Mouse (Mus musculus) liver, embryonic 14.5 days (tissue): ENCODE results near the gene Rlbp1. TPM values are rescaled to one million over a fixed set of nuclear protein-coding genes. Genes with fewer than 3 reads are reported as not detected.
A peak's percentile ranks its signal among the peaks of the same experiment; 100 is the strongest.

Experiments
- ATAC-seq: fragments of 200-750 bp; cut with Nextera tagmentation; 2 replicates; pipeline ENCODE4 v1.8.0; 2017; ENCODE audit warnings: moderate number of reproducible peaks, mild to moderate bottlenecking, moderate library complexity; ENCODE audit not compliant: insufficient read depth
- DNase-seq, 3 experiments: peaks; one replicate each; pipeline ENCODE4 v3.0.0-alpha.2; 2012 to 2013; ENCODE audit warnings: low read depth in 3 of 3, low spot score in 3 of 3
- H3K27ac ChIP-seq: fragments of 300-500 bp; sonication (generic); 2 replicates; pipeline ENCODE4 v1.5.1; 2014; ENCODE audit warnings: moderate library complexity, mild to moderate bottlenecking, control low read depth, inconsistent platforms
- H3K27me3 ChIP-seq: fragments of 300-500 bp; sonication (generic); 2 replicates; pipeline ENCODE4 v1.6.1; 2014; ENCODE audit warnings: mild to moderate bottlenecking, low read length, moderate library complexity; ENCODE audit not compliant: control insufficient read depth, insufficient read depth
- H3K36me3 ChIP-seq: fragments of 300-500 bp; sonication (generic); replicated peaks from 2 replicates; pipeline ENCODE4 v1.6.1; 2014; ENCODE audit warnings: low read depth; ENCODE audit not compliant: control insufficient read depth, insufficient read depth
- H3K4me1 ChIP-seq, 2 experiments: fragments of 200-500 bp in 1 of 2; fragments of 300-500 bp in 1 of 2; sonication (generic) in 1 of 2; replicated peaks; 2 replicates each; pipeline ENCODE4 v1.6.1; 2012 to 2014; ENCODE audit warnings: antibody characterized with exemption in 1 of 2, inconsistent platforms in 1 of 2, low read length in 1 of 2; ENCODE audit not compliant: control insufficient read depth in 2 of 2, insufficient read depth in 2 of 2
- H3K4me2 ChIP-seq: fragments of 300-500 bp; sonication (generic); 2 replicates; pipeline ENCODE4 v1.6.1; 2014; ENCODE audit warnings: low read depth, mild to moderate bottlenecking, control low read depth, moderate library complexity
- H3K4me3 ChIP-seq, 2 experiments: fragments of 200-500 bp in 1 of 2; fragments of 300-500 bp in 1 of 2; sonication (generic) in 1 of 2; 2 replicates each; pipeline ENCODE4 v1.5.1; 2012 to 2014; ENCODE audit warnings: low read depth in 2 of 2, low read length in 2 of 2, mild to moderate bottlenecking in 2 of 2, control low read depth in 1 of 2, inconsistent platforms in 1 of 2, moderate library complexity in 1 of 2; ENCODE audit not compliant: insufficient read depth in 1 of 2
- H3K9ac ChIP-seq: fragments of 300-500 bp; sonication (generic); replicated peaks from 2 replicates; pipeline ENCODE4 v1.6.1; 2014; ENCODE audit warnings: mild to moderate bottlenecking, control low read depth, moderate library complexity
- H3K9me3 ChIP-seq: fragments of 300-500 bp; sonication (generic); 2 replicates; pipeline ENCODE4 v1.6.1; 2016; ENCODE audit warnings: low read length, mixed read lengths; ENCODE audit not compliant: control insufficient read depth
- CTCF ChIP-seq: IDR thresholded peaks from 2 replicates; pipeline ENCODE4 v1.5.1; 2016; ENCODE audit warnings: antibody characterized with exemption, low read depth, control low read depth
- EP300 ChIP-seq: IDR thresholded peaks from 2 replicates; pipeline ENCODE4 v1.6.1; 2016; ENCODE audit warnings: antibody characterized with exemption, low read depth
- WGBS: fragments of 180-500 bp; shearing (Covaris S2); extraction: QIAGEN DNeasy Blood & Tissue Kit; methylation state at CpG from one replicate; pipeline ENCODE4 v1.1.7; 2014; ENCODE audit not compliant: insufficient replicate concordance; 5-methylcytosine and 5-hydroxymethylcytosine counted together
- polyA plus RNA-seq, 2 experiments: library from polyadenylated mRNA; depleted of rRNA in 1 of 2; stranded (reverse) in 1 of 2; unstranded in 1 of 2; fragments of >200 nt; fragmentation: Nextera tagmentation in 1 of 2; extraction: Ambion mirVana in 1 of 2; gene quantifications; 2 replicates each; pipeline versions ENCODE4 v1.2.1 to v1.2.3; 2012 to 2014

The Rlbp1 gene
- polyA plus RNA-seq, 2 experiments = 0.04 TPM; not detected in 1

- 27% methylated on average over 10 of the region's 10 CpGs for WGBS
- peak; percentile 50; the same call in 1 of the 2 replicates for ATAC-seq
Measured at GRCm38 (mm10) chr7:79376516-79377275, 10.2 kb downstream of the Rlbp1 start.

DNA sequence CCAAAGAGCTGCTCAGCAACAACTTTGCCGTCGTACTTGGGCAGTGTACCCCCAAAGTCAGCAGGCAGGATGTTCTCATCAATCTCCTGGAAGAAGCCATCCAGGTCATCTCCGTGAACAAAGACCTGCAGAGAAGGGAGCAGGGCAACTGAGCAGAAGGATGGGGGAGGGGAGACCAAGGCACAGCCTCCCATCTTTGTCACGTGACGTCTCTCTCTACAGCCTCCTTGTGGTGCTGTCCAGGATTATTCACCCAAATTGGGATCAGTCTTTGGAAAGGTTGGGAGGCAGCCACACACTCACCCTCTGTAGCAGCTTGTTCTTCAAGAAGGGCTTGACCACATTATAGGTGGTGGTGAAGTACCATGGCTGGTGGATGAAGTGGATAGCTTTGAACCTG lies 11.3 kb downstream of the Rlbp1 start:
- H3K9ac ChIP-seq = no peak overlapping the region
- H3K36me3 ChIP-seq = no peaks in the 10 kb centered on the region
- H3K27me3 ChIP-seq = no peaks in the 10 kb centered on the region
- TF ChIP-seq EP300 (no peak), CTCF (no peak)
- no peak for ATAC-seq
- no peak for DNase-seq
- H3K4me2 ChIP-seq = no peak overlapping the region
- no peak overlapping the region for H3K27ac ChIP-seq
- H3K4me1 ChIP-seq = peaks cover 0 to 9% of the 10 kb centered on the region in 2 experiments; a peak in 2 of 4 replicates
- 66% methylated on average over 5 of the region's 5 CpGs for WGBS
- no peaks in the 10 kb centered on the region for H3K9me3 ChIP-seq
- no peak overlapping the region for H3K4me3 ChIP-seq

More at GRCm38 (mm10) chr7:79376516-79377275, 10.2 kb downstream of the Rlbp1 start:
- Histone ChIP-seq H3K27me3 (no peaks in the 10 kb centered on the region), H3K4me3 (no peak overlapping the region), H3K36me3 (no peaks in the 10 kb centered on the region), H3K27ac (no peak overlapping the region), H3K9me3 (no peaks in the 10 kb centered on the region), H3K9ac (no peak overlapping the region), H3K4me1 (peaks cover 0 to 9% of the 10 kb centered on the region in 2 experiments; a peak in 2 of 4 replicates), H3K4me2 (no peak overlapping the region)
- DNase-seq = no peak
- TF ChIP-seq CTCF = no peak
- no peak for TF ChIP-seq EP300

- no peak for DNase-seq
- H3K4me3 ChIP-seq = no peak overlapping the region
- H3K9me3 ChIP-seq = no peaks in the 10 kb centered on the region
- H3K27me3 ChIP-seq = no peaks in the 10 kb centered on the region
- ATAC-seq = no peak
- TF ChIP-seq CTCF = no peak
- TF ChIP-seq EP300 = no peak
- no peak overlapping the region for H3K4me2 ChIP-seq
- H3K36me3 ChIP-seq = no peaks in the 10 kb centered on the region
- no peak overlapping the region for H3K27ac ChIP-seq
- no peak overlapping the region for H3K9ac ChIP-seq
- peaks cover 0 to 9% of the 10 kb centered on the region in 2 experiments; a peak in 2 of 4 replicates for H3K4me1 ChIP-seq
Measured at GRCm38 (mm10) chr7:79374017-79374416, 12.8 kb downstream of the Rlbp1 start.

DNA sequence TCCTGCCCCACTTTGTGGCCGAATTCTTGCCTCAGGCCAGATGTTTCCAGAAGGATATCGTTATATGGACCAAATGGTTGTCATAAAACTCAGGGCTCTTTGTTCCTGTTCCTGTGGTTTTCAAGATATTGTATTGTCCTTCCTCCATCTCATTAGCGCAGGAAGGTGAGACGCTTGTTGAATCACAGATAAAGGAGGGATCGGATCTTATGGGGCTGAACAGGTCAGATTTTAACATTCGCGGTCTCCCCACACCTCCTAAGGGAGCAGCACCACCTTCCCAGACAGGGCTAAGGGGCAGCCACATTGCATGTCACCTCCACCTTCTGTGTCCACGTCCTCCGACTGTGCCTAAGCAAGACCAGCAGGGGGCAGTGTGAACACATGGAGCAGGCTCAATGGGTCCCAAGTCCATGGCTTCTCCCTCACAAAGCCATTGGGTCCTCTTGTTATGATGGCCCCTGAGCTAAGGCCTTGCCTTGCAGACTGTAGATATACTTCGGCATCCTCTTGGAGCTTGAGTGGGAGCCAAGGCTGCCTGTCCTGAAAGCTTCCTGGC lies 15.4 kb downstream of the Rlbp1 start:
- DNase-seq = peak; percentile 48 to 60 (median 51)
- TF ChIP-seq EP300 = no peak
- peak; percentile 99 for TF ChIP-seq CTCF
- no peaks in the 10 kb centered on the region for H3K27me3 ChIP-seq
- no peak overlapping the region for H3K9ac ChIP-seq
- no peaks in the 10 kb centered on the region for H3K9me3 ChIP-seq
- H3K36me3 ChIP-seq = no peaks in the 10 kb centered on the region
- peak; percentile 65; the same call in 1 of the 2 replicates for ATAC-seq
- no peak overlapping the region for H3K4me2 ChIP-seq
- H3K4me3 ChIP-seq = no peak overlapping the region
- no peak overlapping the region for H3K27ac ChIP-seq
- peaks cover 0 to 3% of the 10 kb centered on the region in 2 experiments; a peak in 2 of 4 replicates for H3K4me1 ChIP-seq
- WGBS = 11% methylated on average over 10 of the region's 10 CpGs

GRCm38 (mm10) chr7:79369416-79369815 lies 17.4 kb downstream of the Rlbp1 start:
- H3K36me3 ChIP-seq = no peaks in the 10 kb centered on the region
- H3K4me3 ChIP-seq = no peak overlapping the region
- no peak overlapping the region for H3K4me2 ChIP-seq
- no peaks in the 10 kb centered on the region; a peak in 1 of 4 replicates for H3K4me1 ChIP-seq
- DNase-seq = no peak
- H3K9ac ChIP-seq = no peak overlapping the region
- WGBS = 36% methylated on average over 4 of the region's 4 CpGs
- no peak for ATAC-seq
- no peaks in the 10 kb centered on the region for H3K9me3 ChIP-seq
- no peaks in the 10 kb centered on the region for H3K27me3 ChIP-seq
- no peak for TF ChIP-seq EP300
- no peak for TF ChIP-seq CTCF
- H3K27ac ChIP-seq = no peak overlapping the region
